Mouse (Mus musculus): ENCODE measurements around the gene Ptch2. TPM values are rescaled to one million over a fixed set of nuclear protein-coding genes. Genes with fewer than 3 reads are reported as not detected.

The Ptch2 gene
- polyA plus RNA-seq (2014; fragmentation: Nextera tagmentation; extraction: Ambion mirVana), result 2.2 and 2.4 TPM in 2 replicates

DNA sequence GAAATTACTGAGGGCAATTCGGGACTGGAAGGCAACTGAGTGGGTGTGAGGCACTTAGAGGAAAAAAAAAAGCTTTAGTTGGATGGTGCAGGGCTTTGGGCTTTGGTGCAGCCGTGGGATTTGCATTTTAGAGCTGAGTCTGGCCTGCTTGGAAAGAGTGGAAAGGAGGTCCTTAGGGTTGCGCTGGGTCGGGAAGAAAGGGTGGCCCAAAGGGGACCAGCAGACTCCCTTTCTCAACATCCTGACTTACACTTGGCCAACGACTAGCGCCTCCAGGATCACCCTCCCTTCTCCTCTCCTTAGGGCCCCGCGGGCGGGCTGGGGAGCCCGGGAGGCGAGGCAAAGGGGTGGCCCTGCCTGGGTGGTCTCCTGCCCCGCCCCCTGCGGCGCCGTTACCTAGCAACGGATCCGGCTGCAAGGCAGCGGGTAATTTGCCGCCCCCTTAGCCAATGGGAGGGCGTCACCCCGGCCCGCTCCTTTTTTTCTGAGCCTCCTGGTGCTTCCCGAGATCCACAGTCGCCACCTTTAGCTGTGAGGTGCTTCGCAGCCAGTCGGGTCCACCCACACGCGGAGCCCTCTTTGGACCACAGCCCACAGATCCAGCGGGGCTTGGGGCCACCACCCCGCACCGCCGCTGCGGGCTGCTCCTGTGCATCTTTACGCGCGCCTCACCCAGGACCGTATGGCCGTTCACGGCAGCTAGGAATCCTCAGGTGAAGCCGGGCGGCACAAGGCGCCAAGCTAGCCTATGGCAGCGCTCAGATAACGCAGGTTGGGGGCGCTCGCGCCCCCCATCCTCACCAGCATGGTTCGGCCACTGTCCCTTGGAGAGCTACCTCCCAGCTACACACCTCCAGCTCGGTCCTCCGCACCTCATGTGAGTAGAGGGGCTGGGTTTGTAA is at the start of gene Ptch2:
Gene Ptch2, plus strand, starts transcription at position 525 of the 902 bp plus-strand sequence.
- peak within 1 kb of the TSS; percentile 100 for H3K4me2 ChIP-seq
- H3K36me3 ChIP-seq (ENCODE audit: control insufficient read depth, insufficient read depth, low read length), result no peaks in the 10 kb centered on the region
- no peak within 1 kb of the TSS for H3K27ac ChIP-seq (ENCODE audit: low read depth, low read length)
- H3K9me3 ChIP-seq (replicated peaks; ENCODE audit: control insufficient read depth, low read length), result no peaks in the 10 kb centered on the region
- H3K9ac ChIP-seq (ENCODE audit: low read depth, low read length), result peak within 1 kb of the TSS; percentile 76
- peak; percentile 62; the same call in 1 of the 2 replicates for ATAC-seq (replicated peaks; ENCODE audit: insufficient number of reproducible peaks, low FRiP score, low TSS enrichment)
- peak within 1 kb of the TSS; percentile 65 for H3K4me3 ChIP-seq (ENCODE audit: low read depth, low read length)
- H3K4me1 ChIP-seq (ENCODE audit: control insufficient read depth, insufficient read depth, low read length), result peaks cover 6% of the 10 kb centered on the region; the same call in 1 of the 2 replicates
- under 1% methylated on average over 47 of the region's 50 CpGs for WGBS (ENCODE audit: insufficient replicate concordance)
- H3K27me3 ChIP-seq (ENCODE audit: control insufficient read depth, insufficient read depth, low read length), result no peaks in the 10 kb centered on the region

DNA sequence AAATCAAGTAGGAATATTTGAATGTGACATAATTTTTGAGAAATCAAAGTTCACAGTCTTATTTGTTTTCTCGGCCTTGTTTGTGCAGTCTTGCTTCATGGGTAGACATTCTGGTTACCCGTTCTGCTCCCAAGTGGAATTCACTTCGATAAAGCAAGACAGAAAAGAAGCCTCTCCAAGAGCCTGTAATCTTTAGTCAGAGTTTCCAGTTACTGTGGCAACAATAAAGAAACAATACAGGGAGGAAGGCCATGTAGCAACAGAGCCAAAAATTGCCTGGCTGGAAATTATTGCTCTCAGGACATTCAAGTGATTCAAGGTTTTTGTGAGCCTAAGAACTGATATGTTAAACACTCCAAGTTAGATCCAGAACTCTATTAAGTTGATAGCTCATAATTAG is 47.0 kb upstream of the Ptch2 start:
- Histone ChIP-seq H3K36me3 (ENCODE audit: control insufficient read depth, insufficient read depth, low read length) (no peaks in the 10 kb centered on the region), H3K4me1 (ENCODE audit: control insufficient read depth, insufficient read depth, low read length) (no peaks in the 10 kb centered on the region), H3K4me2 (no peak overlapping the region), H3K4me3 (ENCODE audit: low read depth, low read length) (no peak overlapping the region), H3K27me3 (ENCODE audit: control insufficient read depth, insufficient read depth, low read length) (no peaks in the 10 kb centered on the region), H3K9me3 (replicated peaks; ENCODE audit: control insufficient read depth, low read length) (no peaks in the 10 kb centered on the region), H3K27ac (ENCODE audit: low read depth, low read length) (no peak overlapping the region), H3K9ac (ENCODE audit: low read depth, low read length) (no peak overlapping the region)
- ATAC-seq (replicated peaks; ENCODE audit: insufficient number of reproducible peaks, low FRiP score, low TSS enrichment), result no peak
- WGBS (ENCODE audit: insufficient replicate concordance), result 69% methylated on average over 3 of the region's 3 CpGs

DNA sequence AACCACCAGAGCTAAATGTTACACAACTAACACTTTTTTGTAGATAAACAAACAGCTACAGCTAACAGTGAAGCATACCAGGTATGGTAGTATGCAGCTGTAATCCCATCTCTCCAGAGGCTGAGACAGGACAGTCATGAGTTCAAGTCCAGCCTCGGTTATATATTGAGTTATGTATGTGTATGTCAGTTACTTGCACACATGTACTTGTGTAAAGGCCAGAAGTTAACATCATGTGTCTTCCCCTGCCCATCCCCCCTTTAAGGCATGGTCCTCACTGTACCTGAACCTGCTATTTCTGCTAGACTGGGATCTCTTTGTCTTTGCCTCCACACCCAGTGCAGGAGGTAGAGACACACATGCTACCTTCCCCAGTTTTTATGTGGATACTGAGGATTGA is 46.4 kb upstream of the Ptch2 start:
- 91% methylated on average over 1 of the region's 1 CpGs for WGBS (ENCODE audit: insufficient replicate concordance)

DNA sequence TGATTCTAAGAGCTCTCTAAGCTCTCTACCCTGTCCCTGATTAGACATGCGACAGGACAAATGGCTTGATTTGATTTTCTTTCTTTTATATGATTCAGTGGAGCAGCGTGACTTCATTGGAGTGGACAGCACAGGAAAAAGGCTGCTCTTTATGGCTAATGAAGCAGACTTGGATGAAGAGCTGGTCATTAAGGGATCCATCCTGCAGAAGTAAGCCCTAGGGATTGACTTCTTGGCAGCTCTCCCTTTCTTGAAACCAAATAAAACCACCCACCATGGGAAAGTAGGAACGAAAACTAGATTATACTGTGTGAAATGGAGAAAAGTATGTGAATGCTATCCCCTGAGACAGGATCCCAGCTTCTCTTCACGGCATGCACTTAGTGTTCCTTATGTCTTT is 43.2 kb upstream of the Ptch2 start:
- ATAC-seq (replicated peaks; ENCODE audit: insufficient number of reproducible peaks, low FRiP score, low TSS enrichment), result no peak
- Histone ChIP-seq H3K4me2 (no peak overlapping the region), H3K4me3 (ENCODE audit: low read depth, low read length) (no peak overlapping the region)

More for the DNA sequence above, 46.4 kb upstream of the Ptch2 start:
- Histone ChIP-seq H3K27ac (ENCODE audit: low read depth, low read length) (no peak overlapping the region), H3K27me3 (ENCODE audit: control insufficient read depth, insufficient read depth, low read length) (no peaks in the 10 kb centered on the region), H3K4me3 (ENCODE audit: low read depth, low read length) (no peak overlapping the region), H3K4me1 (ENCODE audit: control insufficient read depth, insufficient read depth, low read length) (no peaks in the 10 kb centered on the region), H3K4me2 (no peak overlapping the region), H3K9me3 (replicated peaks; ENCODE audit: control insufficient read depth, low read length) (no peaks in the 10 kb centered on the region), H3K36me3 (ENCODE audit: control insufficient read depth, insufficient read depth, low read length) (no peaks in the 10 kb centered on the region), H3K9ac (ENCODE audit: low read depth, low read length) (no peak overlapping the region)
- no peak for ATAC-seq (replicated peaks; ENCODE audit: insufficient number of reproducible peaks, low FRiP score, low TSS enrichment)

DNA sequence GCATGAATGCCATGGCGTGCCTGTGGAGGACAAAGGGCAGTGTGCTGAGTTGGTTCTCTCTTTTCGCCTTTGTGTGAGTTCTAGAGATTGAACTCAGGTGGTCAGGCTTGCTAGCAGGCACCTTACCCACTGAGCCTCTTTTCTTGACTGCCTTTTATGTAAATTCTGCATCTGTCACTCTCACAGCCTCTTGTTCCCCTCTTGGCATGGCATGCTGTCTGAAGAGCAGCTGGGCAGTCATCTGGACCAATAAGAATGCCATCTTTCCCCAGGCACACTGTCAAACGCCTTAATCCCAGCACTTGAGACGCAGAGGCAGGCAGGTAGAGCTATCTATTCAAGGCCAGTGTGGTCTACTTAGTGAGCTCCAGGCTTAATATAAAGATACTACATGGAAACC is 41.9 kb upstream of the Ptch2 start:
- ATAC-seq (replicated peaks; ENCODE audit: insufficient number of reproducible peaks, low FRiP score, low TSS enrichment), result no peak
- Histone ChIP-seq H3K9me3 (replicated peaks; ENCODE audit: control insufficient read depth, low read length) (no peaks in the 10 kb centered on the region), H3K4me2 (no peak overlapping the region), H3K36me3 (ENCODE audit: control insufficient read depth, insufficient read depth, low read length) (no peaks in the 10 kb centered on the region), H3K9ac (ENCODE audit: low read depth, low read length) (no peak overlapping the region), H3K27ac (ENCODE audit: low read depth, low read length) (no peak overlapping the region), H3K4me1 (ENCODE audit: control insufficient read depth, insufficient read depth, low read length) (no peaks in the 10 kb centered on the region), H3K27me3 (ENCODE audit: control insufficient read depth, insufficient read depth, low read length) (no peaks in the 10 kb centered on the region), H3K4me3 (ENCODE audit: low read depth, low read length) (no peak overlapping the region)
- WGBS (ENCODE audit: insufficient replicate concordance), result 93% methylated on average over 4 of the region's 4 CpGs

More for the DNA sequence above, 43.2 kb upstream of the Ptch2 start:
- no peak overlapping the region for H3K9ac ChIP-seq (ENCODE audit: low read depth, low read length)
- no peaks in the 10 kb centered on the region for H3K4me1 ChIP-seq (ENCODE audit: control insufficient read depth, insufficient read depth, low read length)
- no peaks in the 10 kb centered on the region for H3K9me3 ChIP-seq (replicated peaks; ENCODE audit: control insufficient read depth, low read length)
- no peaks in the 10 kb centered on the region for H3K36me3 ChIP-seq (ENCODE audit: control insufficient read depth, insufficient read depth, low read length)
- 90% methylated on average over 4 of the region's 4 CpGs for WGBS (ENCODE audit: insufficient replicate concordance)
- H3K27me3 ChIP-seq (ENCODE audit: control insufficient read depth, insufficient read depth, low read length), result no peaks in the 10 kb centered on the region
- H3K27ac ChIP-seq (ENCODE audit: low read depth, low read length), result no peak overlapping the region

DNA sequence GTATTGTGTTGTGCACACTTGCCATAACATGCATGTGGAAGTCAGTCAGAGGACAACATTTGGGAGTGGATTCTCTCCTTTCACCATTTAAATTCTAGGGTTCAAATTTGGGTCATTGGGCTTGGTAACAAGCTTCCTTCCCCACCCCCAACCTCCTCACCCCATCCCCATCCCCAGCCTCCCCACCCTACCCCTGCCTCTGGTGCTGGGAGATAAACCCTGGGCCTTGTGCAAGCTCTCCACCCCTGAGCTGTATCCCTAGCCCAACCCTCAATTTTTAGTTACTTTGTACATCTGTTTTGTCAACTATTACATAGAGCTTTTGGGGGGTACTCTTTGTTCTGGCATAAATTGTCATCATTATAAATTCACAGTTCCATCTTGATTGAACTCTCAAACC is 39.8 kb upstream of the Ptch2 start:
- H3K27ac ChIP-seq (ENCODE audit: low read depth, low read length), result peak overlapping the region; percentile 70
- peak; percentile 93 for ATAC-seq (replicated peaks; ENCODE audit: insufficient number of reproducible peaks, low FRiP score, low TSS enrichment)
- no peak overlapping the region for H3K4me3 ChIP-seq (ENCODE audit: low read depth, low read length)

DNA sequence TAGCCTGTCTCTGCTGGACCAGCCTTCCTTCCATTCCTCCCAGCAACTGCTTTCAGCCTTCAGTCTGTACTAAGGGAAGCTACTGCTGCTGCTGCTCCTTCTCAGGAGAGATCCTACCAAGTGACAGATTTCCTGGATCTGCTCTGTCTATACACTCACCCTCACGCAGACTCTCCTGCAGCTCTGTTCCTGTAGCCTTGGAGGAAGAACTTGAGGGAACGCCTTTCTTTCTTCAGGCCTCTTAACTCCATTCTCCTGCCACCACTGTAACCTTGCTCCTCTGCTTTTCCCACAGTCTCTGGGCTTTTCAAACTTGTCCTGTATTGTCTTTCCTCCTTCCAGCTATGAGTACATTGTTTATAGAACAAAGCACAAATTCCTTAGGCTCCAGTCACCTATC is 39.4 kb upstream of the Ptch2 start:
- H3K9me3 ChIP-seq (replicated peaks; ENCODE audit: control insufficient read depth, low read length), result no peaks in the 10 kb centered on the region
- peak overlapping the region; percentile 3; the same call in 1 of the 2 replicates for H3K4me2 ChIP-seq
- peak; percentile 19; the same call in 1 of the 2 replicates for ATAC-seq (replicated peaks; ENCODE audit: insufficient number of reproducible peaks, low FRiP score, low TSS enrichment)
- H3K27ac ChIP-seq (ENCODE audit: low read depth, low read length), result peak overlapping the region; percentile 70
- H3K4me1 ChIP-seq (ENCODE audit: control insufficient read depth, insufficient read depth, low read length), result no peaks in the 10 kb centered on the region
- H3K4me3 ChIP-seq (ENCODE audit: low read depth, low read length), result no peak overlapping the region
- peaks cover 3% of the 10 kb centered on the region; the same call in 1 of the 2 replicates for H3K36me3 ChIP-seq (ENCODE audit: control insufficient read depth, insufficient read depth, low read length)
- H3K27me3 ChIP-seq (ENCODE audit: control insufficient read depth, insufficient read depth, low read length), result no peaks in the 10 kb centered on the region
- 62% methylated on average over 2 of the region's 2 CpGs for WGBS (ENCODE audit: insufficient replicate concordance)
- H3K9ac ChIP-seq (ENCODE audit: low read depth, low read length), result no peak overlapping the region

More for the DNA sequence above, 39.8 kb upstream of the Ptch2 start:
- no peaks in the 10 kb centered on the region for H3K27me3 ChIP-seq (ENCODE audit: control insufficient read depth, insufficient read depth, low read length)
- no peak overlapping the region for H3K9ac ChIP-seq (ENCODE audit: low read depth, low read length)
- H3K4me2 ChIP-seq, result peak overlapping the region; percentile 3; the same call in 1 of the 2 replicates
- H3K9me3 ChIP-seq (replicated peaks; ENCODE audit: control insufficient read depth, low read length), result no peaks in the 10 kb centered on the region
- H3K4me1 ChIP-seq (ENCODE audit: control insufficient read depth, insufficient read depth, low read length), result no peaks in the 10 kb centered on the region
- peaks cover 3% of the 10 kb centered on the region; the same call in 1 of the 2 replicates for H3K36me3 ChIP-seq (ENCODE audit: control insufficient read depth, insufficient read depth, low read length)

DNA sequence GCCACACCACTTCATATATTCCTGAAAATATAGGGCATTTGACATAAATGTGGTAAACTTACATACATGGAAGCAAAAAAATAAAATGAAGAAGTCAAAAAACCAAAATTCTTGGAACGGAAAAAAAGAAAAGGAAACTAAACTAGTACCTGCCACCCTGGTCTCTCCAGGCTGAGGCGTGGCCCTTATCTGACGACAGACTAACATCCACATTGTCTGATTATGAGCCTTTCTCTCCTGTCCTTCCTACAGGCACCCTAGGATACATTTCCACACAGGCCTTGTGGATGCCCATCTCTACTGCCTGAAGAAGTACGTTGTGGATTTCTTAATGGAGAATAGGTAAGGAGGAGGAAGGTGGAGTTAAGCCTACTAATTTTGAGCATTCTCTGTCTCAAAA is 37.4 kb upstream of the Ptch2 start:
- Histone ChIP-seq H3K9me3 (replicated peaks; ENCODE audit: control insufficient read depth, low read length) (no peaks in the 10 kb centered on the region), H3K9ac (ENCODE audit: low read depth, low read length) (no peak overlapping the region), H3K27me3 (ENCODE audit: control insufficient read depth, insufficient read depth, low read length) (no peaks in the 10 kb centered on the region), H3K36me3 (ENCODE audit: control insufficient read depth, insufficient read depth, low read length) (peaks cover 3% of the 10 kb centered on the region; the same call in 1 of the 2 replicates), H3K27ac (ENCODE audit: low read depth, low read length) (no peak overlapping the region), H3K4me2 (no peak overlapping the region; the same call in 1 of the 2 replicates), H3K4me1 (ENCODE audit: control insufficient read depth, insufficient read depth, low read length) (no peaks in the 10 kb centered on the region), H3K4me3 (ENCODE audit: low read depth, low read length) (0 out of 2 replicates have a peak overlapping the region, but pooled peaks have one; percentile 8)
- no peak for ATAC-seq (replicated peaks; ENCODE audit: insufficient number of reproducible peaks, low FRiP score, low TSS enrichment)
- WGBS (ENCODE audit: insufficient replicate concordance), result 77% methylated on average over 4 of the region's 4 CpGs

Data from heart, embryonic 11.5 days (tissue).